Mouse (Mus musculus): ENCODE results near the gene Slco1b2.
"Not testable (repeated sequence)": the region's sequence is repeated elsewhere in the genome, so short reads cannot be mapped to it uniquely, and the experiment has no call there.

Slco1b2 gene

DNA sequence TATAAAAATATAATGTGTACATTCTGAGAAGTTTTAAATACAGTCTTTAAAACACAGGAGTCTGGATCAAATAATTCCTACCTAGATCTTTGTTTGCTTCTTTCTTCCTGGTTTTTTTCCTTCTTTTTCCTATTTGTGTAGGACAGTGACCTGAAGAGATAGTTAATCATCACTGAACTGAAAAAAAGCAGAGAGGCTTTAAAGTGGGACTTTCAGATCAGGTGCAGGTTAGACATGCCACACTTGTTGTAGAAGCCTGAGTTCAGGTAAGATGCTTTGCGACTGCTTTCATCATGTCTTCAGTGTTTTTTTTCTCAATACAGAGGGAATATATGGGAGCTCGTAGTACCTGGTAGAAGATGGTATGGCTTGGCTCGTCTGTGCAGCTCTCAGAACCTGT lies at the start of gene Slco1b2:
Gene Slco1b2, plus strand, starts transcription at position 228 of the 400 bp plus-strand sequence.
- DNase-seq (ENCODE audit: low spot score): no peak

DNA sequence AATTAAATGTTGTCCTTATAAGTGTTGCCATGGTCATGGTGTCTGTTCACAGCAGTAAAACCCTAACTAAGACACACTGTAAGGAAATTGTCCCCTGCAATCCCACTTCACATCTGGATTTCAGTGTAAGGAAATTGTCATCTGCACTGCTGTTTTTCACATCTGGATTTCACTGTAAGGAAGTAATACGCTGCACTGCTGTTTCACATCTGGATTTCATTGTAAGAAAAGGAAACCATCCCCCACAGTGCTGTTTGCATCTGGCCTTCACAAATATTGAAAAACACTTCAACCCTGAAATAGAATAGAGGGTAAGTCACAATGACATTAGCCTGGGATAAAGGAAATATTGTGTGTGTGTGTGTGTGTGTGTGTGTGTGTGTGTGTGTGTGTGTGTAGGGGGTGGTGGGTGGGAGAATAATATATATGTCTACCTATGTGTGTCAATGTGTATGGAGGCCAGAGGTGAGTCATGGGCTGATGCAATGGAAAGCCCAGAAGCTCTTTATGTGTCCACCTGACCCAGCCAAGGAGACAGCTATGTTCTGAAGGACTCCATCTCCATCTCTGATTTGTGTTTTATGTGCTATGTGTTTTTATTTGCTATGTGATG lies 44.4 kb upstream of the Slco1b2 start:
- no peak for DNase-seq (ENCODE audit: low spot score)

DNA sequence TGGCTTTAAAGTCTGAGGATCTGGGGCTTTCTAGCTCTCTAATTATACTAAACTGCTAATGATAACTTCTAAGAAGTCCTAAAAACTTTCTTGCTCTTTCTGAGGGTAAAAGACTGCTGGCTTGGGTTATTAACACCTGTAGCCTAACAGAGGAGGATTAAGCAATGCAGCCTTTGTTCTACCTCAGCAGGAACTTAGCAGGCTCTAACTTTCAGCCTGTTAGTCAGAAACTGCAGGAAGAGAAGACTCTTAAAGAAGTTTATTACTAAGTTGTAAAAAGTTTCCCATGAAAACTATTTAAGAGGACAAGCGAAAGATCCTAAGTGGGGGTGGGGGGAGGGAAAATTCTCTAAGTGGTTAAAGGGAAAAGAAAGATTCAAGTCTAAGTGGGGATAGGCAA lies 39.3 kb upstream of the Slco1b2 start:
- DNase-seq (ENCODE audit: low spot score): no peak

DNA sequence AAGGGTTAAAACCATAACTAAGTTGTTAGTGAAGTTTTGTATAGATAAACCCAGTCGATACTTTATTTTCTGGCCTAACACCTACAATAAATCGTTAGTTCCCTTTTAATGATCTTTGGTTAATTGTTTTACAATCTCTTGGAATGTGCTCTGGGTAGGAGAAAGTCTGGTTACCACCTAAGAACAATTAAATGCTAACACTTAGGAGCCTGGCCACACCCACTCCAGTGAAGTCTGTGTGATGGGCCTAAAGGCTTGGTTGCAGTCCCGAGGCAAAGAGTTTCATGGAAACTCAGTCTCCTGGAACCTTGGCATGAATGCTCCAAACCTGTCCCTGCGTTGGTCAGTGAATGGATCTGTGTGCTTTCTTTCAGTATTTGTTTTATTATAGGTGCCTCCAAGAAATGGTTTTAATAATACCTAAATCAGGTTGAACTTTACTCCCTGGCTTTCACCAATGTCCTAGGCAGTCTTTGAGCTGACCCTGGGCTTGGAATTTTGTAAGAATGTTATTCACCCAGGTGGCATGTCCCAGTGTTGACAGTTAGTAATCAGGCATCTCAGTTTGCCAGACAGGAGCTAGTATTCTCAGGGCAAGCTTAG lies 38.6 kb upstream of the Slco1b2 start:
- not testable (repeated sequence) for DNase-seq (ENCODE audit: low spot score)

DNA sequence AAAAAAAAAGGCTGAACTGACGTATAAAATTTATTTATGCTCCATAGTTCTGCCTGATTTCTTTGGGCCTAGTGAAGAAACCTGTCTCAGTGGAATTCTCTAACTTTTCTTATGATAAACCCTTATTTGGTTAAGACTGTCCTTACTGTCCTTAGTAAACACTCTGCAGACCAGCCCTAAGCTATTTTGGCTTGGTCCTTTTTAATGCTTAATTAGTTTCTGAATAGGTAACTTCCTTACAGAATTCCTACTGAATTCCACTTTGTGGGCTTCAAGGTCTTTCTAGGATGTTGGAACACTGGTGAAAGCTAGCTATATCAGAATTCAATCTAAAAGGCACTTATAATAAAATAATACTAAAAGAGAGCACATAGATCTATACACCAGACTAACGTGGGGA lies 33.2 kb upstream of the Slco1b2 start:
- DNase-seq (ENCODE audit: low spot score): no peak

DNA sequence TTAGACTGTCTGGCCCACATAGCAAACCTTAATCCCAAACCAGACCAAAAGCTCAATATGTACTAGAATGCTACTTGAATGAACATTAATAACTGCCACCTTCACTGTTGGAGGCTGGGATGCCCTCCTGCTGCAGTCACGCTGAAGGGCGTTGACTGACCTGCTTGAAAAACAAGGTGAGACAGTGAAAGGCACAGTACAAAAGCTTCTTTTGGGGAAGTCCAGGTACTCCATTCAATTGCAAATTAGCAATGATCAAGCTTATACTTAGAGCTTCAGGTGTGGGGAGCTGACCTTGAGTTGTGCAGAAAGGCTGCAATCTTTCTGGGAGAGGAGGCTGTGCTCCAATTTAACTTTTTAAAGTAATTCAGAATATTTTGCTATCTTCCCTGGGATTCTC lies 32.3 kb upstream of the Slco1b2 start:
- no peak for DNase-seq (ENCODE audit: low spot score)

DNA sequence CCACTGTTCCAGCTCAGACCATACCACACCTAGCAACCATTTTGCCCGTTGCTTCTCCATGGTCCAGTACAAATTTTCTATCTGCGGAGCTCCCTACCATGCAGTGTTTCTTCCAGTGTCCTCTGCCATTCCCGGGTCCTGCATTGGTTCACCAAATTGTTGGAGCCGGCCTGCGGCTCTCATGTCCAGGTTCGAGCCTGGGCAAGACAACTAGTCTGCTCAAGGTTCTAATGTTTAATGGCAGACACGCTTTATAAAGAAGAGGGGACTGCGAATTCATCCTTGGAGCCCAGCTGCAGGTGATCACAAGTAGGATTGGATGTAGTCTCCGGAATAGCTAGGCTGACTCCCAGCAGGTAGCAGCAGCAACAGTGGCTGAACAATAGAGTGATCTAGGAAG lies 28.4 kb upstream of the Slco1b2 start:
- no peak for DNase-seq (ENCODE audit: low spot score)

DNA sequence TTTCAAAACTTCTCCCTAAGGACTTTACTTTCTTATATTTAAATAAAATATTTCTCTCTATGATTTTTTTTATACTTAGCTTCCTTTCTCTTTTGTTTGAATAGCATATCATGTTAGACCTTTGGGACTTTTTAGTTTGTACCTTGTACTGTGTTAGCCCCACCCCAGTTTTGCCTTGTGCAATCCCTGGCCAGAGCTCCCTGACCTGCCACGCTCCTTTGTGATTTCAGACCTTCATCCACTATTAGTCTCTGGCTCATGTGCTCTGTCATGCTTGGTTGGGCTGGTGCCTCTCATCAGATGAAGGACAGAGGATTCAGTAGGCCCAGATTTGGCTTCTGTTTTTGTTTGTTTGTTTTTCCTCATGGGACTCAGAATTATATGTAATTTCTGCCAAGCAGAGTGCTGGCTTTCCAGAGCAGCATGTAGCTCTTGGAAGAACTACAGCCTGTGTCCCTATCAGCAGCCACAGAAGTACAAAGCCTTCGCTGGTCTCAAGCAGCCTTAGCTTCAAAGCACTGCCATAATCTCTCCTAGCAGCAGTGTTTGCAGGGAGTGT lies 18.5 kb upstream of the Slco1b2 start:
- DNase-seq (ENCODE audit: low spot score): no peak

DNA sequence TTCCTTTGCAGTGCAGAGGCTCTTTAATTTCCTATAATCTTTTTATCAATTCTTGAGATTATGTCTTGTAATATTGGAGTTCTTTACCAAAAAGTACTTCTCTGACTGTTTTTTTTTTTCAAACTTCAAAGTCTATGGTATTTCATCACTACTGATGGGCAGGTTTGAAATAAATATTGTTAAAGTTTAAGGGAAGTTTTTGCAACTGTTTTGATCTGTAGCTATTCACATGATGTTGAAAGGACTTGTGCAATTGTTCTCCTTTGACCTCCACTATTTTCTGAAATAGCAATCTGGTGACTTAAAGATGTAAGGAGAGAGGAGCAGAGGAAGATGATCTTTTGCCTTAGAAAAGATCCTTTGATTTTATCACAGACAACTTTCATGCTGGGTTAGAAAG lies 15.3 kb upstream of the Slco1b2 start:
- DNase-seq (ENCODE audit: low spot score): no peak

DNA sequence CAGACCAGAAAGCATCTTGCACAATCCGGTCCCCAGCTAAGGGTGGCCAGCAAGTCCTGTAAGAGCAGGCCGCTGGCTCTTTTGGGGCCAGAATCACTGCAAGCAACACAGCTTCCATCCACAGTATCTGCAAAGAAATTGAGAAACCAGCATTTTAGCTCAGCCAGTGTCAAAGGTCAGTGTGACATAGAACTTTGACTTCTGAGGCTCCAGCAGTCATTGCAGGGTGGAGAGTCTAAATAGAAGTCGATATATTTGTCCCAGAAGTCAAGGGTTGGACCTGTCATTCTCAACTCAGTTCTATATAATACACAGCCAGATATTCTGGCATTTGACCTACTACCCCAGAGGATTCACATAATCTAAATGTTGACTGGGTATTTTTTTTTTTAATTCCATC lies 14.0 kb upstream of the Slco1b2 start:
- DNase-seq (ENCODE audit: low spot score): no peak

DNA sequence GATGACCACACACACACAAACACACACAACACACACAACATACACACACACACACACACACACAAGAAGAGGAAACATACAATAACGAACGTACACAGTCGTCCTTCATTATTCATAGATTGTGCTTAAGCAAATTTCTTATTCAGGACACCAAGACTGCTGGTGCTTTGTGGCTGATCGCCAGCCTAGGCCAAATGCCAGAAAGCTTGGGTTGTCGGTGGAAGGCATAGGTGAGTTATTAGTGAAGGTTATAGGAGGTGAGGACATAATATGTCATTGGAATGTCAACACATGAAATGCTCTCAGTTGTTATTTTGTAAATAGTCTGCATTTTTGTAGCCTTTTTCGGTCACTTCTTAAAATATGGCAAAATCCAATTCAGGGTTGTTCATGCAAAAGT lies 3.6 kb downstream of the Slco1b2 start:
- DNase-seq (ENCODE audit: low spot score): peak; percentile 21

DNA sequence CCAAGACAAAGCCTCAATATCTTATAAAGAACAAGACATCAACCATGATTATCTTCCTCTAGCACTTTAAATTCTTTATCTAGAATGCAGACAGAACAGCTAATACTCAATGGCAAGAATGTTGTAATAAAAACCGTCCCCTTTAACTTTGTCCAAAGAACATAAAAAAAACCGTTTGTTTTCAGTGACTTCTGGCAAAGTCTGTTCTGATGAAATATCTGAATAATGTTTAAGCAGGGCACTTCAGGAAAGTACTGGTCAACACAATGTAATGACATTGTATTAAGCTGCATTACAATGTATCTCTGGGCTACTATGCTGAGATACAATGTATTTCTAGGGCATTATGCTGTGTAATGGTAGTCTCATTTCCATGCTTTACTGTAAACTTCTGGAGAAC lies 5.9 kb downstream of the Slco1b2 start:
- DNase-seq (ENCODE audit: low spot score): no peak

DNA sequence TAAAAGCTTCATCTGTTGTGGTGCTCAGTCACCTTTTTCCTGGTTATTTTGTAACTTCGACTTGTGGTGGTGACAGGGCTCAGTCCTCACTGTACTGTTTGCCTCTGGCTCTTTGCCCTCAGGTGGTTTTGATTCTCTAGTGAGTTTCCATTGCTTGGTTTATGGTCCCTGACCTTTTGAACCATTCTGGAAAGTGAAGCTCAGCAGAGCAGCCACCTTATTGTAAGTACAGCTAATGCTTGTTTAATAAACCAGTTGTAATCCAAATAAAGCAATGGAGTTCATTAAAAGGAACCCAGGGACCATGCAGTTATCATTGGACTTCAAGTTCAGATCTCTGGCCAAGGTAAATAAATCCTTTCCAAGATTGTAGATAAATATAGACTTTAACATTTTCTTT lies 11.3 kb downstream of the Slco1b2 start:
- peak; percentile 1 for DNase-seq (ENCODE audit: low spot score)

DNA sequence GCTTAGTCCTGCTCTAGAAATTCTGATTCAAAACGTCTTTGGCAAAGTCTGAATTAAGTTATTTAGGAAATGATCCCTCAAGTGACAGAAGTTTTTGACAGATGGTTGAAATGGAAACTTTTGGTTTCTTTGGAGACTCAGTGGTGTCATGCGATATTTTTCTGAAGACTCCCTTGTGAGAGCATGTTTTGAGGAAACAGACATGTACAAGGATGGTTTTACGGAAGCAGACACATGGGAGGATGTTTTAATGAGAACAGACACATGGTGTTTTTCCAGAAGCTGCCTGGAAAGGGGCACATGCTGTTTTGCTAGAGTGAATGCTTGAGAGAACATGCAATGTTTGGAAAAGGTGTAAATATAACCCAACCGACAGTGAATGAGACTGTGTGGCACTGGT lies 57.7 kb downstream of the Slco1b2 start:
- no peak for DNase-seq (ENCODE audit: low spot score)

DNA sequence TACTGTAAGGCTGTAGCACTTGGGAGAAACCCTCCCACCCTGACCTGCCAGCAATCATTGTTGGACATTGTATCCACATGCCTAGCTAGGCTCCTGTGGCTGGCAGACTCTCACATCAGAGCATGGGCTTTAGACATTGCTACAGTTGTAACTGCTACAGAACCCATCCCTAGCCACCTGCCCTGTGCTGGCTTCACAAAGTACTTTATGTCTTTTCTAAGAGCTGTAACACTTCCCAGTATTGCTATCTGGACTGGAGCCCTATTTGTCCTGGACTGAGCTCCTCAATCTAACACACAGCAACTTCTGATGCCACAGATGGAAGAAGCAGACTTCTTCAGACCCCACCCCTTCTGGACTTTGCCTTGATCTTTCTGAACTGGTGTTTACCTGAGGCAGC lies 61.9 kb downstream of the Slco1b2 start:
- no peak for DNase-seq (ENCODE audit: low spot score)

Data from ovary, postnatal 14 days (tissue).